Mouse (Mus musculus) liver, postnatal 0 days (tissue): Measurements from ENCODE around the gene Ccl6. TPM values are rescaled to one million over a fixed set of nuclear protein-coding genes. Genes with fewer than 3 reads are reported as not detected.

Source experiments
- ATAC-seq: fragments of 200-750 bp; cut with Nextera tagmentation; 2 replicates; pipeline ENCODE4 v1.8.0; 2017; ENCODE audit warnings: mild to moderate bottlenecking, moderate library complexity
- DNase-seq: peaks from one replicate; pipeline ENCODE4 v3.0.0-alpha.2; 2016
- H3K27ac ChIP-seq: fragments of 300-500 bp; sonication (generic); 2 replicates; pipeline ENCODE4 v1.5.1; 2014; ENCODE audit warnings: antibody characterized with exemption, moderate library complexity, mild to moderate bottlenecking, low read depth
- H3K27me3 ChIP-seq: fragments of 300-500 bp; sonication (generic); 2 replicates; pipeline ENCODE4 v1.6.1; 2014; ENCODE audit warnings: low read length, control low read depth, mixed read lengths; ENCODE audit not compliant: insufficient read depth
- H3K36me3 ChIP-seq: fragments of 300-500 bp; sonication (generic); replicated peaks from 2 replicates; pipeline ENCODE4 v1.6.1; 2014; ENCODE audit warnings: mild to moderate bottlenecking, control low read depth, low read length, moderate library complexity, mixed read lengths; ENCODE audit not compliant: insufficient read depth
- H3K4me1 ChIP-seq: fragments of 300-500 bp; sonication (generic); 2 replicates; pipeline ENCODE4 v1.6.1; 2014; ENCODE audit warnings: antibody characterized with exemption, mild to moderate bottlenecking, control low read depth; ENCODE audit not compliant: insufficient read depth
- H3K4me2 ChIP-seq: fragments of 300-500 bp; sonication (generic); 2 replicates; pipeline ENCODE4 v1.6.1; 2014; ENCODE audit warnings: low read depth, mild to moderate bottlenecking, low read length, moderate library complexity, mixed read lengths
- H3K4me3 ChIP-seq: fragments of 300-500 bp; sonication (generic); 2 replicates; pipeline ENCODE4 v1.5.1; 2014; ENCODE audit warnings: low read depth, low read length
- H3K9ac ChIP-seq: fragments of 300-500 bp; sonication (generic); replicated peaks from 2 replicates; pipeline ENCODE4 v1.6.1; 2014; ENCODE audit warnings: mild to moderate bottlenecking, moderate library complexity
- H3K9me3 ChIP-seq: fragments of 300-500 bp; sonication (generic); 2 replicates; pipeline ENCODE4 v1.6.1; 2016; ENCODE audit warnings: mild to moderate bottlenecking, control low read depth, low read length, mixed read lengths
- CTCF ChIP-seq: sonication (generic); IDR thresholded peaks from 2 replicates; pipeline ENCODE4 v1.5.1; 2016; ENCODE audit warnings: antibody characterized with exemption, low read depth
- EP300 ChIP-seq: IDR thresholded peaks from 2 replicates; pipeline ENCODE4 v1.6.1; 2016; ENCODE audit warnings: antibody characterized with exemption, low read depth, mild to moderate bottlenecking
- WGBS: fragments of 180-500 bp; shearing (Covaris S2); extraction: QIAGEN DNeasy Blood & Tissue Kit; methylation state at CpG from one replicate; pipeline ENCODE4 v1.1.7; 2014; ENCODE audit not compliant: insufficient replicate concordance; 5-methylcytosine and 5-hydroxymethylcytosine counted together
- polyA plus RNA-seq: library from polyadenylated mRNA; unstranded; fragments of >200 nt; fragmentation: Nextera tagmentation; extraction: Ambion mirVana; gene quantifications from 2 replicates; pipeline ENCODE4 v1.2.1, GENCODE M21; 2015

The Ccl6 gene
- polyA plus RNA-seq, 1 experiment from 2014 or later, result 55.2 TPM

DNA sequence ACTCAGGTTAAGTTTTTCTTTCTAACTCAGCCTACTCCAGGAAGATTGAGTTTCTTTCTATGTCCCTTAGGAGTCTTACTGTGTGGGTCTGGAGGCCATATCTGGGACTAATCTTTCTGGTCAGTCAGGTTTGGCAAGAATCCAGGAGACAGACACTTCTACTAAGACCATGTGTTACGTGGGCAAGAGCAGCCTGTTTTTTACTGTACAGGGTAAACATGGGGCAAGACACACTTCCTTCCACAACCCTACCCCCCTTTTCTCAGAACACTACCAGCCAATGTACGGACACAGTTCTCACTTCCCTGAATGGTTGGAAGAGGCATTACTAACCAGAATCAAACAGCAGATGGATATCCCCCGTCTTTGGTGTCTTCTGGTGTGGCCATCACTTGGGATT is 48.7 kb downstream of the Ccl6 start:
- Histone ChIP-seq H3K36me3 (no peaks in the 10 kb centered on the region), H3K27me3 (no peaks in the 10 kb centered on the region), H3K4me1 (no peaks in the 10 kb centered on the region), H3K4me2 (no peak overlapping the region), H3K9me3 (no peaks in the 10 kb centered on the region), H3K27ac (no peak overlapping the region), H3K4me3 (no peak overlapping the region), H3K9ac (no peak overlapping the region)
- ATAC-seq, result peak; percentile 51; the same call in 1 of the 2 replicates
- WGBS, result 36% methylated on average over 3 of the region's 3 CpGs
- DNase-seq, result no peak
- TF ChIP-seq CTCF (no peak), EP300 (no peak)

DNA sequence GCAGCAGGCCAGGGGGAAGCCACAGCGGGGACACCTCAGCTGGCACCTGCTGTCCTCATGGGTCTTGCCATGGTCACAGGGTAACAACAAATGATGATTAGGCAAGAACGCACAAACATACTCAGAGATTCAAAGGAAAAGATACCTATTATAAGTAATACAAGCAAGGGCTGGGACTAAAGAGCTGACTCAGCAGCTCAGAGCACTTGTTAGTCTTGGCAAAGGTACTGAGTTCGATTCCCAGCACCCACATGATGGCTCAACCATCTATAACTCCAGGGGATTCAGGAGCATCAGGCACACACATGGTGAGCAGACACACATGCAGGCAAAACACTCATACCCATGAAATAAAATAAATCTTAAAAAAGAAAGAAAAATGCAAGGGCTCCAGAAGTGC is 51.5 kb downstream of the Ccl6 start:
- no peak overlapping the region for H3K9ac ChIP-seq
- H3K4me3 ChIP-seq, result no peak overlapping the region
- no peaks in the 10 kb centered on the region for H3K36me3 ChIP-seq
- ATAC-seq (no peak), DNase-seq (no peak)
- no peak for TF ChIP-seq EP300
- H3K27ac ChIP-seq, result 0 out of 2 replicates have a peak overlapping the region, but pooled peaks have one; percentile 18
- no peaks in the 10 kb centered on the region for H3K4me1 ChIP-seq
- no peaks in the 10 kb centered on the region for H3K9me3 ChIP-seq
- whole genome bisulfite sequencing, result 69% methylated on average over 3 of the region's 3 CpGs
- no peaks in the 10 kb centered on the region for H3K27me3 ChIP-seq
- H3K4me2 ChIP-seq, result no peak overlapping the region

DNA sequence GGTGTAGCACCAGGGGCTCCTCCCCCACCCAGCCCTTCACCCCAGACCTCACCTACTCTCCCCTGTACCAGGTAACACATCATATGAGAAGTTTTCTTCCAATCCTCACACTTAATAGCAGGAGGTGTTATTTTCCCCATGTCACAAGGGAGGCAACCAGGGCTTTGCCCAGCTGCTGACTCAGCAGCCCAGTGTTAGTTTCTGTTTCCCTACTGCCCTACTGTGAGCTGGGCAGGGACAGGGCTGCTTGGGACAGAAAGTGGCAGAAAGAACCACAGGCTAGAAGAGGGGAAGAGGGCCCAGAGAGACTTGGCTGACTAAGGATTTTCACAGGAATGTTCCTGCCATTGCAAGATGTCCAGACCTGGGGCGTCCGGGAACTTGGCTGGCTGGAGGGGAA is 52.0 kb downstream of the Ccl6 start:
- Histone ChIP-seq H3K4me1 (no peaks in the 10 kb centered on the region), H3K27me3 (no peaks in the 10 kb centered on the region), H3K9ac (no peak overlapping the region), H3K4me2 (no peak overlapping the region), H3K36me3 (no peaks in the 10 kb centered on the region), H3K9me3 (no peaks in the 10 kb centered on the region), H3K27ac (0 out of 2 replicates have a peak overlapping the region, but pooled peaks have one; percentile 18), H3K4me3 (no peak overlapping the region)
- TF ChIP-seq EP300 (no peak), CTCF (no peak)
- 81% methylated on average over 2 of the region's 2 CpGs for WGBS
- DNase-seq (no peak), ATAC-seq (no peak)

DNA sequence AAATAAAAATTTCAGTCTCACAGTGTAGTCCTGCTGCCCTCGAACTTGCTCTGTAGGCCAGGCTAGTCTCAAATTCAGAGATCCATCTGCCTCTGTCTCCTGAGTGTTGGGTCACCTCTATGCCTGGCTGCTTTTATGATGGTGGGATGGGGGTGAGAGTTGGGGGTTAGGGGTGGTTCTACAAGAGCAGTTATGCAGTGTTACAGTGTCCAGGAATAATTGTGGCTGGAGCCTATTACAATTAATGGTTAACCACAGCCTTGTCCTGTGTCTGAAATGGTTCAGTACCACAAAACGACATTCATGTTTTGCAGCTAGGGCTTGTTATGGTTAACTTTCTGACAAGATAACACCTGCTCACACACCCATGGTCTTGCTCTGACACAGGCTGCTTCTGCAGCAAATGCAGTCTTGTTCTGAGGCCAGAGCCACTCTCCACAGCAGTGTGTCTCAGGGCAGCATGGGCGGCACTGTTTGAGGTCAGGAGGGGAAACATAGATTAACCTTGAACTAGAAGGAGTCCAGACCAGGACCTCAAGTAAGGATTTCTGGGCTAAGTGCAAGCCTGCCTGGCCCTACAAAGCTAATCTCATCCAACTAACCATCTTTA is 54.1 kb downstream of the Ccl6 start:
- ATAC-seq (no peak), DNase-seq (no peak)
- Histone ChIP-seq H3K4me3 (no peak overlapping the region), H3K9me3 (no peaks in the 10 kb centered on the region), H3K4me1 (peaks cover 6% of the 10 kb centered on the region), H3K4me2 (no peak overlapping the region), H3K9ac (no peak overlapping the region), H3K27me3 (no peaks in the 10 kb centered on the region), H3K27ac (no peak overlapping the region), H3K36me3 (no peaks in the 10 kb centered on the region)
- WGBS, result 44% methylated on average over 3 of the region's 3 CpGs
- TF ChIP-seq CTCF, result no peak
- no peak for TF ChIP-seq EP300

Other genes starting within 250 kb of the Ccl6 start
- gene Rasl10b, start 183.9 kb downstream of the Ccl6 start, polyA plus RNA-seq, result 0.05 TPM in 1 of 2 replicates, not detected in the other
- gene Gas2l2, start 163.6 kb downstream of the Ccl6 start, polyA plus RNA-seq, result not detected in 2 replicates
- 2.6 and 3.1 TPM in 2 replicates for gene 1700020L24Rik, start 155.4 kb downstream of the Ccl6 start, polyA plus RNA-seq
- 0.20 and 0.43 TPM in 2 replicates for gene Mmp28, start 130.0 kb downstream of the Ccl6 start, polyA plus RNA-seq
- 2.8 and 3.4 TPM in 2 replicates for gene Taf15, start 120.0 kb downstream of the Ccl6 start, polyA plus RNA-seq
- gene Heatr9, start 70.9 kb downstream of the Ccl6 start, polyA plus RNA-seq, result not detected in 2 replicates
- 8.6 and 12.7 TPM in 2 replicates for gene Ccl5, start 62.6 kb downstream of the Ccl6 start, polyA plus RNA-seq
- 92.6 and 107 TPM in 2 replicates for gene Ccl9, start 14.5 kb downstream of the Ccl6 start, polyA plus RNA-seq
- gene Rpl9-ps1, start 52.5 kb upstream of the Ccl6 start, polyA plus RNA-seq, result not detected in 2 replicates
- gene Ccl3, start 56.3 kb upstream of the Ccl6 start, polyA plus RNA-seq, result 1.3 TPM in 2 replicates
- 1.6 and 1.8 TPM in 2 replicates for gene Ccl4, start 69.5 kb upstream of the Ccl6 start, polyA plus RNA-seq
- 42.1 and 42.6 TPM in 2 replicates for gene Wfdc17, start 110.9 kb upstream of the Ccl6 start, polyA plus RNA-seq
- 0.38 and 0.76 TPM in 2 replicates for gene Wfdc18, start 115.9 kb upstream of the Ccl6 start, polyA plus RNA-seq
- gene Wfdc21, start 153.9 kb upstream of the Ccl6 start, polyA plus RNA-seq, result 108 and 117 TPM in 2 replicates
- gene Heatr6, start 160.6 kb upstream of the Ccl6 start, polyA plus RNA-seq, result 5.6 and 6.0 TPM in 2 replicates